Mouse (Mus musculus): Measurements from ENCODE around the gene Zfp944. TPM values are rescaled to one million over a fixed set of nuclear protein-coding genes. Genes with fewer than 3 reads are reported as not detected.

Zfp944 gene
- polyA plus RNA-seq, 1 experiment from 2014 or later = 12.4 TPM

Other genes starting within 250 kb of the Zfp944 start
- gene Zfp947, start 195.2 kb downstream of the Zfp944 start, polyA plus RNA-seq (2015; fragmentation: Nextera tagmentation; extraction: Ambion mirVana) = 2.4 and 2.6 TPM in 2 replicates
- 3.2 and 3.5 TPM in 2 replicates for gene Zfp994, start 135.8 kb downstream of the Zfp944 start, polyA plus RNA-seq (2015; fragmentation: Nextera tagmentation; extraction: Ambion mirVana)
- gene CT030661.1, start 46.6 kb downstream of the Zfp944 start, polyA plus RNA-seq (2015; fragmentation: Nextera tagmentation; extraction: Ambion mirVana) = 10.9 and 12.1 TPM in 2 replicates
- gene Zfp758, start 53 bp upstream of the Zfp944 start, polyA plus RNA-seq (2015; fragmentation: Nextera tagmentation; extraction: Ambion mirVana) = 9.2 and 10.4 TPM in 2 replicates
- gene Zfp946, start 62.8 kb upstream of the Zfp944 start, polyA plus RNA-seq (2015; fragmentation: Nextera tagmentation; extraction: Ambion mirVana) = 14.4 and 16.8 TPM in 2 replicates
- not detected in 2 replicates for gene Vmn2r111, start 212.1 kb upstream of the Zfp944 start, polyA plus RNA-seq (2015; fragmentation: Nextera tagmentation; extraction: Ambion mirVana)
- gene Vmn2r112, start 239.6 kb upstream of the Zfp944 start, polyA plus RNA-seq (2015; fragmentation: Nextera tagmentation; extraction: Ambion mirVana) = not detected in 2 replicates